ENCODE assay signal across 24 mouse cellular contexts in genomic region chr8:95543065-95543464, GRCm38 (mm10). TPM values are rescaled to one million over a fixed set of nuclear protein-coding genes. Genes with fewer than 3 reads are reported as not detected.
"Had no signal": no experiment of that assay in that cellular context is flagged by ENCODE, and none has a peak within 500 bp of the region (broad histone marks: within the 10 kb centered on the region; RNA-seq: fewer than 3 reads in every experiment).

No protein-coding gene starts in this region.

- H3K4me1 ChIP-seq: neural tube, embryonic 15.5 days; stomach, embryonic 15.5 days had no signal

- H3K27ac ChIP-seq: neural tube, embryonic 13.5 days; neural tube, embryonic 15.5 days; stomach, embryonic 15.5 days; stomach, postnatal 0 days had no signal

- H3K9ac ChIP-seq: neural tube, embryonic 13.5 days; neural tube, embryonic 15.5 days; stomach, embryonic 15.5 days had no signal

- H3K36me3 ChIP-seq: neural tube, embryonic 13.5 days; neural tube, embryonic 15.5 days; stomach, embryonic 15.5 days had no signal

- H3K4me2 ChIP-seq: neural tube, embryonic 13.5 days; neural tube, embryonic 15.5 days; stomach, embryonic 15.5 days had no signal

- H3K9me3 ChIP-seq: neural tube, embryonic 13.5 days; neural tube, embryonic 15.5 days; stomach, embryonic 15.5 days had no signal

- H3K4me3 ChIP-seq: neural tube, embryonic 13.5 days; neural tube, embryonic 15.5 days; stomach, embryonic 15.5 days had no signal

- H3K27me3 ChIP-seq: neural tube, embryonic 13.5 days; neural tube, embryonic 15.5 days; stomach, embryonic 15.5 days had no signal

- DNase-seq: retina, postnatal 1 day; right cerebral cortex, adult 18-20 months; right cerebral cortex, postnatal 14 days; right cerebral cortex, postnatal 25 days; right cerebral cortex, postnatal 4 days; spleen, adult 18-20 months; thymus, adult 18-20 months; thymus, adult 2 months; thymus, postnatal 14 days; thymus, postnatal 25 days; thymus, postnatal 36 days; thymus, postnatal 4 days had no signal

RNA-seq across cellular contexts. Expression of gene Ccdc113, which starts 9.2 kb away (rescaled TPM):
- total RNA-seq: neutrophil, adult 5-6 weeks had no signal
- polyA plus RNA-seq: small intestine, adult 2 months; spleen, adult 2 months; stomach, embryonic 14.5 days had no signal

RNA-seq across cellular contexts. Expression of gene Prss54, which starts 33.1 kb away (rescaled TPM):
- total RNA-seq: neutrophil, adult 5-6 weeks had no signal
- polyA plus RNA-seq: neural tube, embryonic 13.5 days; neural tube, embryonic 14.5 days; neural tube, embryonic 15.5 days; small intestine, adult 2 months; spleen, adult 2 months; stomach, embryonic 14.5 days; stomach, embryonic 15.5 days; stomach, embryonic 16.5 days; stomach, postnatal 0 days; thymus, postnatal 0 days; urinary bladder, adult 2 months had no signal
